Mouse (Mus musculus): ENCODE measurements around the gene Mmp3.

DNA sequence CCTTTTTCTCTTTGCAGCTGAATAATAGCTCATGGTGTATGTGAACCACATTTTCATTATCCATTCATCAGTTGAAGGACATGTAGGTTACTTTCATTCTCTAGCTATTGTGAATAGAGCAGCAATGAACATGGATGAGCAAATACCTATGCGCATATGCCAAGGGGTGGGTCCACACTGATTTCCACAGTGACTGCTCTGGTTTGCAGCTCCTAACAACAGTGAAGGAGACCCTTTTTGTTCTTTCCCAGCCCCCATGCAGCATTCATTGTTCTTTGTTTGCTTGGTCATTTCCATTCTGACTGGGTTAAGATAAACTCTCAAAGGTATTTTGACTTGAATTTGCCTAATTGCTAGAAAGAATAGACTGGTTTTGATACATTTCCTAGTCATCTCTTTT lies 24.6 kb downstream of the Mmp3 start:
- no peak for TF ChIP-seq CTCF (conservative IDR thresholded peaks at IDR 0.05; ENCODE audit: insufficient read depth, insufficient read length, low read depth, low read length)
- TF ChIP-seq POLR2A (IDR thresholded peaks at IDR 0.05; ENCODE audit: low read depth, low read length) = no peak
